Mouse (Mus musculus): ENCODE measurements around the gene Irf7. TPM values are rescaled to one million over a fixed set of nuclear protein-coding genes. Genes with fewer than 3 reads are reported as not detected.

The Irf7 gene
- 110 TPM for polyA plus RNA-seq (2017; shearing (Covaris generic))

GRCm38 (mm10) chr7:141265739-141266561 lies at the start of gene Irf7:
Gene Irf7, minus strand, starts transcription at chr7:141266481.

GRCm38 (mm10) chr7:141291921-141292582 lies 25.8 kb upstream of the Irf7 start, which contains the start of gene Drd4:
Gene Drd4, plus strand, starts transcription at chr7:141292006.

GRCm38 (mm10) chr7:141278766-141279590 lies 12.7 kb upstream of the Irf7 start, which contains the start of gene Sct:
Gene Sct, minus strand, starts transcription at chr7:141279133.

GRCm38 (mm10) chr7:141276546-141276945 lies 10.3 kb upstream of the Irf7 start, which contains the start of gene Cdhr5:
Gene Cdhr5, minus strand, starts transcription at chr7:141276786.

GRCm38 (mm10) chr7:141228279-141229067 lies 37.8 kb downstream of the Irf7 start, which contains the start of gene Phrf1:
Gene Phrf1, plus strand, starts transcription at chr7:141228784.

GRCm38 (mm10) chr7:141215101-141215879 lies 51.0 kb downstream of the Irf7 start, which contains the start of gene Rassf7:
Gene Rassf7, plus strand, starts transcription at chr7:141215860.

GRCm38 (mm10) chr7:141213605-141214235 lies 52.6 kb downstream of the Irf7 start, which contains the start of gene Lmntd2:
Gene Lmntd2, minus strand, starts transcription at chr7:141214080.

Other genes starting within 250 kb of the Irf7 start
- not detected for gene Ifitm6, start 248.6 kb downstream of the Irf7 start, polyA plus RNA-seq (2017; shearing (Covaris generic))
- not detected for gene Gm17387, start 237.3 kb downstream of the Irf7 start, polyA plus RNA-seq (2017; shearing (Covaris generic))
- gene B4galnt4, start 205.4 kb downstream of the Irf7 start, polyA plus RNA-seq (2017; shearing (Covaris generic)), result 13.8 TPM
- gene Pkp3, start 188.3 kb downstream of the Irf7 start, polyA plus RNA-seq (2017; shearing (Covaris generic)), result 330 TPM
- 240 TPM for gene Sigirr, start 165.9 kb downstream of the Irf7 start, polyA plus RNA-seq (2017; shearing (Covaris generic))
- 0.54 TPM for gene Ano9, start 148.7 kb downstream of the Irf7 start, polyA plus RNA-seq (2017; shearing (Covaris generic))
- gene Ptdss2, start 144.1 kb downstream of the Irf7 start, polyA plus RNA-seq (2017; shearing (Covaris generic)), result 17.4 TPM
- gene Rnh1, start 93.6 kb downstream of the Irf7 start, polyA plus RNA-seq (2017; shearing (Covaris generic)), result 160 TPM
- 4.6 TPM for gene Hras, start 72.5 kb downstream of the Irf7 start, polyA plus RNA-seq (2017; shearing (Covaris generic))
- gene Lrrc56, start 72.3 kb downstream of the Irf7 start, polyA plus RNA-seq (2017; shearing (Covaris generic)), result 3.6 TPM
- 14.3 TPM for gene Lmntd2, start 52.4 kb downstream of the Irf7 start, polyA plus RNA-seq (2017; shearing (Covaris generic))
- 22.1 TPM for gene Rassf7, start 50.6 kb downstream of the Irf7 start, polyA plus RNA-seq (2017; shearing (Covaris generic))
- 130 TPM for gene Phrf1, start 37.7 kb downstream of the Irf7 start, polyA plus RNA-seq (2017; shearing (Covaris generic))
- gene Cdhr5, start 10.3 kb upstream of the Irf7 start, polyA plus RNA-seq (2017; shearing (Covaris generic)), result not detected
- not detected for gene Sct, start 12.7 kb upstream of the Irf7 start, polyA plus RNA-seq (2017; shearing (Covaris generic))
- gene Drd4, start 25.5 kb upstream of the Irf7 start, polyA plus RNA-seq (2017; shearing (Covaris generic)), result not detected
- 14.8 TPM for gene Deaf1, start 61.2 kb upstream of the Irf7 start, polyA plus RNA-seq (2017; shearing (Covaris generic))
- gene Tmem80, start 61.3 kb upstream of the Irf7 start, polyA plus RNA-seq (2017; shearing (Covaris generic)), result 37.9 TPM
- gene Eps8l2, start 72.4 kb upstream of the Irf7 start, polyA plus RNA-seq (2017; shearing (Covaris generic)), result not detected
- gene Taldo1, start 125.7 kb upstream of the Irf7 start, polyA plus RNA-seq (2017; shearing (Covaris generic)), result 364 TPM
- gene Gatd1, start 147.7 kb upstream of the Irf7 start, polyA plus RNA-seq (2017; shearing (Covaris generic)), result 82.8 TPM
- gene Cend1, start 163.0 kb upstream of the Irf7 start, polyA plus RNA-seq (2017; shearing (Covaris generic)), result 0.38 TPM
- 75.3 TPM for gene Slc25a22, start 171.4 kb upstream of the Irf7 start, polyA plus RNA-seq (2017; shearing (Covaris generic))
- gene Pidd1, start 177.5 kb upstream of the Irf7 start, polyA plus RNA-seq (2017; shearing (Covaris generic)), result 10.2 TPM
- gene Rplp2, start 180.9 kb upstream of the Irf7 start, polyA plus RNA-seq (2017; shearing (Covaris generic)), result 1,938 TPM
- gene Pnpla2, start 188.7 kb upstream of the Irf7 start, polyA plus RNA-seq (2017; shearing (Covaris generic)), result 87.0 TPM
- 0.62 TPM for gene Cracr2b, start 194.6 kb upstream of the Irf7 start, polyA plus RNA-seq (2017; shearing (Covaris generic))
- gene Cd151, start 200.9 kb upstream of the Irf7 start, polyA plus RNA-seq (2017; shearing (Covaris generic)), result 7.4 TPM
- gene Polr2l, start 208.7 kb upstream of the Irf7 start, polyA plus RNA-seq (2017; shearing (Covaris generic)), result 30.8 TPM
- 3.1 TPM for gene Tspan4, start 208.8 kb upstream of the Irf7 start, polyA plus RNA-seq (2017; shearing (Covaris generic))

All from activated CD4-positive, CD25-positive, alpha-beta regulatory T cell, adult 9 weeks (primary cell).